Mouse (Mus musculus) frontal cortex, adult 2 months (tissue): ENCODE measurements around the gene Gm8113. TPM values are rescaled to one million over a fixed set of nuclear protein-coding genes. Genes with fewer than 3 reads are reported as not detected.
"Not testable (repeated sequence)": the region's sequence is repeated elsewhere in the genome, so short reads cannot be mapped to it uniquely, and the experiment has no call there.

Source experiments
- DNase-seq, 2 experiments: peaks; one replicate each; pipeline ENCODE4 v3.0.0; 2022; ENCODE audit warnings: low spot score in 1 of 2; ENCODE audit errors: extremely low spot score in 1 of 2
- polyA plus RNA-seq: library from polyadenylated mRNA; depleted of rRNA; stranded (reverse); fragments of >200 nt; gene quantifications from 2 replicates; pipeline ENCODE4 v1.2.3, GENCODE M21; 2012; rRNA removed

Gm8113 gene
- 1.2 and 1.6 TPM in 2 replicates for polyA plus RNA-seq

DNA sequence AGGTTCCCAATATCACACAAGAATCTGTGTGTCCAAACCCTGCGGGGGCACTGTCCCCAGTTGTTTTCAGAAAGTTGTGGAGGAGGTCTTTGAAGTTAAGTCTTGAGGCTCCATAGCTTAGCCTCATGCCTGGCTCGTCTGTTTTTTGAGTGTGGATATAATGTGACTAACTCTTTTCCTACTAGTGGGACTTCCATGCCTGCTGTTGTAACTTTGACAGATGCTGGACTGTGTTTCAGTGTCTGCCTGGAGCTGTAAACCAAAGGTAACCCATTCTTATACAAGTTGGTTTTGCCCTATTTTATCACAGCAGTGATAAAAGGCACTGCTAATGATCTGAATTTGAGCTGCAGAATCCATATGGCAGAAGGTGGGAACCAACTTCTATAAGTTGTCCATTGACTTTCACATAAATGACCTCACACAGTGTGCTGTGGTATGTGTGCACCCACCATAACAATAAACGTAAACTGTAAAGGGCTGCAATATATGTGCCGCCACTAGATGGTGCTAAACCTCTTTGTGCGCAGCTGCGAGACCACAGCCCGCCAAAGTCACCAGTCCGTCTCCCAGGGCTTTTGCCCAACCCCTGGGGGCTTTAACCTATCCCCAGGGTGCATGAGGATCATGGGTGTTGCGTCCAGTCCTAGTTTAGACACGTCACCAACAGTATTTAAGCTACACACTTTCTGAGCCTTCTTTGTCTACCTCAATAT, at the start of gene Gm8113:
Gm8113 (plus strand) TSS at position 703 of the 716 bp plus-strand sequence.
- DNase-seq = peak; percentile 11 to 77

DNA sequence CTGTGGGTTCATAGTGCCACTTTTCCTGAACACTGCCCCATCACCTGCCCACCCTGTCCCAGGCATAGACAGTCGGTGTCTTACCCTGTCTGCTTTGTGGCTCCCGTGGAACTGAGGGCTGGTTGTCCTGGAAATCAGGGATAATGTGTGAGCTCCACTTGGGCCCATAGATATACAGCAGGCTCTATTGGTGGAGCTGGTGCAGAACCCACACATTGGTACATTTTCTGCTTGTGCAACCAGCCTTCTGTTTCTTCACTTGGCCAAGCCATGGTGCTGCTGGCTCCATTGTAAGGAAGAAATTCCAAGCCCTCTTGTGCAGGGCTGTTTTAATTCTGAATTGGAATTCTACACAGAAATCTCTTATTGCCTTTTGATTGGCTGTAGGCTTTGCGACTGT, 49.8 kb upstream of the Gm8113 start, which contains the start of gene Ear1:
Ear1 (minus strand) TSS at position 101 of the 400 bp plus-strand sequence.
- not testable (repeated sequence) for DNase-seq

DNA sequence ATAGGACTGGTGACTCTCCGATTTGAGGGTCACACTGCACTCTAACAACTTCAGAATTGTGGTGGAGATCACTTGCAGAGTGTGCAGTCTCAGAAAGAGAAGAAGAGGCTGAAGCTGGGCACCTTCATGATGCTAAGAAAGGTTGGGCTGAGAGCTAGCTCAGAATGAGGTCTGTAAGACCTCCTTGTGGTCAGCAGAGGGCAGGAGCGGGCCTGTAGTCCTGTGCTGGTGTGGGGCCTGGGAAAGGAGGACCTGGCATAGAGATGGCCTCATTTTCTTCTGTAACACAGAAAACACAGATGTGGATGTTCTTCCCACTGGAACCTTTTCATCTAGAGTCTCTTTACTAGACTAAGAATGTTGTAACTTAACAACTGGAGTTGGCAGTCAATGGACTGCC, 47.4 kb upstream of the Gm8113 start:
- DNase-seq = not testable (repeated sequence)

DNA sequence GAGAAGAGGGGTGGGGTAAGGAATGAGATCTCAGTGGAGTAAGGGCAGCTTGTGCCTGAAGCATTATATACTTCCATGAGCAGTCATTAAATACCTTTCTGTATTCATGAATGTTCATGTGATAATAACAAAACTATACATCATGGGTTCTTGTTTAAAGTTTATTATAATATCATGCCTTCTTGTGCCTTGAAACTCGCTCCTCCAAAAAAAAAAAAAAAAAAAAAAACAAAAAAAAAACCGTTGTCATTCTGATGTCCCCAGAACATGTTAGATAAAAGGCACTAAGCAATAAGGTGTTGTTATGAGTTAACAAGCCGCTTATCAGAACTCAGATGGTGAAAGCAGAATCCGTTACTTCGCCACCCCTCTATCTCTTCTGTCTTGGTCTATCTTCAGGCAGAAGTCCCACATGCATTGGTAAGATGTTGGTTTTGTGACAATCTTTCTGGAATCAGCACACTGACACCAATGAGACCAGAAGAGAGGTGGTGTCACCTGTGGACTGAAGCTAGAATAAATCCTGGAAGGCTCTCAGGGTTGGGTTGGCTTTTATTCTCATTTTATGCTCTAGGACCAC, 45.1 kb upstream of the Gm8113 start:
- DNase-seq = not testable (repeated sequence)

DNA sequence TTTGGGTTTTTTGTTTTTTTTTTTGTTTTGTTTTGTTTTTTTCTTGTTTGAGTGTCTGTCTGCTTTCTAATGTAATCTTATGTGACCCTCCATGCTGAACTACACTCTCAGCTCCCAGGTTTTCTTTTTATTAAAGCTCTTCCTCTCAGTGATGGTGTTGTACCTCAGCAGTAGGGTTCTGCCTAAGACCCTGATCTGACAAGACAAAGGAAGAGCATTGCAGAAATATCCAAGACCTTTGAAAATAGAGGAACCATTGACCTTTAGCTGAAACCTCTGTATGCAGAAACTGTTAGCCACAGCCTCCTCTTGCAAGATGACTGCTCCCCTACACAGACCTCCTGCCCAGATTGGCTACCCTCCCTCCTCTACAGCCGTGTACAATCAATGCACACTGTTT, 39.0 kb upstream of the Gm8113 start:
- not testable (repeated sequence) for DNase-seq

DNA sequence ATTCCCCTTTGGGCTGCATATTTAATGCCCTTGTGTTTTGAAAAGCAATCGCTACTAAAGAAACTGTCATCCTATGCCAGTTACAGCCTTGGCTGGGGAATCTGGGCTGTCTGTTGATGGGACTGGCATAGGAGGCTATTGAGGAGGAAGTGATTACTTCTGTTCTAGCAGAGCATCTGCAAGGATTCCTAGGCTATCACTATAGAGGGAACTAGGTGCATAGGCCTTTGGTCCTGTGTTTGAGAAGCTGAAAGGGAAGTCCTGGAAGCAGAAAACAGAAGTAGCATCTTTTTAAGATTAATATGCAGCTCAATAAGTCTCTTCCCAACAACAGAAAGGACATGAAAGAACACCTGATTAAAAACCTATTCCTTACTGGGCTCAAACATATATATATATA, 33.9 kb upstream of the Gm8113 start:
- DNase-seq = not testable (repeated sequence)

DNA sequence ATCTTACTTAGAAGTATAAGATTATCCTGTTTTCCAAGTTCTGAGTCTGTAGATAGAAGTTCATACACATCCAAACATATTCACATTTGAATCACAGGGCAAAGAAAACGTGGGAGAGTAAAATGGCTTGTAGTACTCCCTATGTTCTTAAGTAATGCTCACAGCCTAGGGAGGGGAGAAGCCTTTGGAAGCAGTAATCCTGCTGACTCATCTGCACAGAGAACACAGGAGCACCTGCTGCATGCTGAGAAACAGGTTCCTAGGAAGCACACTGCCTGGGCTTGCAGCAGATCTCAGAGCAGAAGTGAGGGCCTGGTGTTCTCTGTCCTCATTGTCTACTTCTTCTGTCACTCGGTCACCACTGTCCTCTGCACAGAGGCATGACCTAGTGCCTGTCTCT, 29.8 kb upstream of the Gm8113 start:
- DNase-seq = not testable (repeated sequence)

DNA sequence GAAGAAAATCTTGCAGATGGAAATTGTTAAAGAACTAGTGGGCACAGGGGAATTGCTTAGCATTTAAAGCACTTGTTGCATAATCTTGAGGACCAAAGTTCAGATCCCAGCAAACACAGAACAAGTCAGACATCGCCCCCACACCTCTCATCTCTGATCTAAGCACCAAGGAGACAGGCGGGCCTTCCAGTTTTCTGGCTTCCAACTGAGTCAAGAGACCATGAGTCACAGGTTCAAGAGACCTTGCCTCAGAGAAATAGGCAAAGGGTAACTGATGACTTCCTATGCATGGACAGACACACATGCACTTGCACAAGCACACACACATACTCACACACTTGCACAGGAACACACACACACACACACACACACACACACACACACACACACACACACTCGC, 26.6 kb upstream of the Gm8113 start:
- not testable (repeated sequence) for DNase-seq

DNA sequence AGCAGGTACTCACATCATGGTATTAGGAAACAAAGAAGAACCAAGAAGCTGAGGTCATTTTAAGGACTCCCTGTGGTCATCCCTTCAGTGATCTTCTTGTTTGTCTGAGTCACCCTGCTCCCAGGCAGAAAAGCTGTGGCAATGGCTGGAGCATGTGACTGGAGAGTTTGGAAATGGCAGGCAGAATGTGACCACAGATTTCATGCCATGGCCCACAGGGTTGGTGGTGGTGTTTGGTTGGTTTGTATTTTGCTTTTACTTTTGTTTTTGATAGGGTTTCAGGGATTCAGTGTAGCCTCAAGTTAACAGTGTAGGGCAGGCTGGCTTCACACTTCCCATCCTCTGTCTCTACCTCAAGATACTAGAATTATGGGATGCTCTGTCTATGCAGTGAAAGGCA, 7.0 kb upstream of the Gm8113 start:
- DNase-seq = not testable (repeated sequence)

DNA sequence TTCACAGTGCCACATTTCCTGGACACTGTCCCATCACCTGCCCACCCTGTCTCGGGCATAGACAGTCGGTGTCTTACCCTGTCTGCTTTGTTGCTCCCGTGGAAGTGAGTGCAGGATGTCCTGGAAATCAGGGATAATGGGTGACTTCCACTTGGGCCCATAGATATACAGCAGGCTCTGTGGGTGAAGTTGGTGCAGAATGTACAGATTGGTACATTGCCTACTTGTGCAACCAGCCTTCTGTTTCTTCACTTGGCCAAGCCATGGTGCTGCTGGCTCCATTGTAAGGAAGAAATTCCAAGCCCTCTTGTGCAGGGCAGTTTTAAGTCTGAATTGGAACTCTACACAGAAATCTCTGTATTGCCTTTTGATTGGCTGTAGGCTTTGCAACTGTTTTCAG, 1.7 kb upstream of the Gm8113 start, which contains the start of gene Ear10:
Ear10 (minus strand) TSS at position 101 of the 400 bp plus-strand sequence.
- DNase-seq = not testable (repeated sequence)

DNA sequence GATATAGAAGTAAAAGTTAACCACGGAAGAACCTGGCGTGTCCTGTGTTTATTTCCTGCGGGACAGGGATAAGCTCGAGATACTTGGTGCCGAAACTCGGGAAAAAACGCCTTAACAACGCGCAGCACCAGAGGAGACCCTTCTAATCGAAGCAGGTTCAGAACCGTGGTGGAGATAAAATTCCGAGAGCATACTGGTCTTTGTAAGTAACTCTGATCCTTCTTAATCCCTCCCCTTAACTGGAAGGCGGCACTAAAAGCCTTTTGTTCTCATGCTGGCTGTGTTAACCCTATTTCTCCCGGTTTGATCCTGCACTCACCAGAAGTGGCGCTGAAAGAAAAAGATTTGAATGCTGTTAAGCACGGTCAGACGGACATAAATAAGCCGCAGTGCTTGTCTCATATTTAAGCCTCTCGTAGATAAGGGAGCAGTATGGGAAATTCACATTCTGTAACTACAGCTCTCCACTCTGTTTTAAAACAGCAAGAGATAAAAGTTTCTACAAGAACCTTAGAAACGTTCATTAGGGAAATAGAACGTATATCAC, 287 bp downstream of the Gm8113 start:
- not testable (repeated sequence) for DNase-seq

DNA sequence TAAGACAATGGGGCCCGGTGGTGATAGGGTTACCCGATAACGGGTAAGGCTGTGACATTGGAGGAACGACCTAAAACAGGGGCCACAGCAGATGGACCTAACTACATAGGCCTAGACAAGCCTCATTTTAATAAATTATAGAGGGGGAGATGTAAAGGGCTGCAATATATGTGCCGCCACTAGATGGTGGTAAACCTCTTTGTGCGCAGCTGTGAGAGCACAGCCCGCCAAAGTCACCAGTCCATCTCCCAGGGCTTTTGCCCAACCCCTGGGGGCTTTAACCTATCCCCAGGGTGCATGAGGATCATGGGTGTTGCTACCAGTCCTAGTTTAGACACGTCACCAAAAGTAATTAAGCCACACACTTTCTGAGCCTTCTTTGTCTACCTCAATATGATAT, 7.8 kb downstream of the Gm8113 start:
- peak in 1 of 2 experiments; percentile 43 for DNase-seq

DNA sequence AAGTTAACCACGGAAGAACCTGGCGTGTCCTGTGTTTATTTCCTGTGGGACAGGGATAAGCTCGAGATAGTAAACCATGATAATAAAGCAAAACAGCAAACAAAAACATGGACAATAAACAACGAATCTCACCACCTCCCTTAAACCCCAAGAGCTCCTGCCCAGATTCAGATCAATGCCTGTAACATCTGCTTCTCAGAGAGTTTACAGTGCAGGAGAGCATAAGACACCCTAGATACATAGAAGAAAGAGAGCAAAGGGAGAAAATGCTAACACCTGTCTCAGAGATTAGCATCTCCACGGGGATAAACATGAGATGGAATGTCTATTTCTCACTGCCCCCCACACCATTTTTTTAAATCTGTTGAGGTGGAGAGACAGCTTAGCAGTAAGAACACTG, 8.2 kb downstream of the Gm8113 start:
- not testable (repeated sequence) for DNase-seq

DNA sequence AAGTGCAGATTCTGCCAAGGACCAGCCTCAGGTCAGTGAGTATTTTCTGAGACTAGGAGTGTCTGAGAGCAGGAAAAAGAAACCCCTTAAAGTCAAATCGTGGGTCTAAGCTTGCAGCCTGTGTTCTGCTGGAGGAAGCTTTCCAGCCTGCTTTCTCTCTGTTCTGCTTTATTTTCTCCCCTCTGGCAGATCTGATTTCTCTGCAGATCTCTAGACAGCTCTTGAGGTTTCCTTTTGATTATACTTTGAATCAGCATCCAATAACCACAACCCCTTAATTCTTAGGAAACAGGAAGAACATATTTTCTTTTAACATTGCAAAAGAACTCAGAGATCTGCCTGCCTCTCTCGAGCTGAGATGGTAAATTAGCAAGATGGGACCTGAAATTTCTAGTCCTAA, 28.2 kb downstream of the Gm8113 start:
- DNase-seq = not testable (repeated sequence)

DNA sequence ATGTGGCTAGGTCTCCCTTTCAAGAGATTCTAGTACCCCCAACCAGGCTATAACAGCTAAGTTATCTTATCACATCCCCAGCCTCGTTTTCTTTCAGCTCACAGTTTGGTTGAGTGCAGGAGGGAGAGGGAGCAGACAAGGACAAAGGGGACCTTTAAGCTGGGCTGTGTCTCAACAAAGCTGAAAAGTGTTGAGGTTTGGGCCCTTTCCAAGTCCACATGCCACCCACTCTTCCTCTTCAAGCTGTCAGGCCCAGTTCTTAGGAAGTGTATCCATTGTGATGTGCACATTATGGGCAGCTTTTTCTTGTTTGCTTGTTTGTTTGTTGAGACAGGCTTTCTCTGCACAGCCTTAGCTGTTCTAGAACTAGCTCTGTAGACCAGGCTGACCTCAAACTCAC, 29.9 kb downstream of the Gm8113 start:
- DNase-seq = not testable (repeated sequence)

DNA sequence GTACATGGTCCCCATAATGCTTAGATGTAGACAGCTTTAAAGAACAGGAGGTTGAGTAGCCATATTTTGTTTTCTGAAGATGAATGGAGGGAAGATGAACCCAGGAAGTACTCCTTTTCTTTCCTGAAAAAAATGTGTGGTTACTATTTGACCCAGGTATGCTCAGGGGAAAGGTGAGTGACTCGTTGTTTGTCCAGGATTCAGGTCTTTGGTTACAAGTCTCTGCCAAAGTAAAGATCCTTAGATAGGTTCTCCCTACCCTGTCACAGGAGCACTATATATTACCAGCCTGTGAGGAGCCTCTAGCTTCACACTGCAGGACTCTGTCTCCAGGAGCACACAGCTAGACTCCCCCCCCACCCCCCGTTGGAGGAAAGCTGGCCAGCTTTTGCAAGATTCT, 31.6 kb downstream of the Gm8113 start, which contains the start of gene Ang5:
Ang5 (plus strand) TSS at position 301 of the 400 bp plus-strand sequence.
- not testable (repeated sequence) for DNase-seq

Other genes with a start within 250 kb of the Gm8113 start
- gene Gm8165, start 248.2 kb upstream of the Gm8113 start, polyA plus RNA-seq = not detected in 2 replicates
- 0.40 and 0.44 TPM in 2 replicates for gene Gm7324, start 227.6 kb upstream of the Gm8113 start, polyA plus RNA-seq
- not detected in 2 replicates for gene Gm16506, start 197.9 kb upstream of the Gm8113 start, polyA plus RNA-seq
- gene Gm6526, start 177.5 kb upstream of the Gm8113 start, polyA plus RNA-seq = not detected in 2 replicates
- not detected in 2 replicates for gene Gm8180, start 140.6 kb upstream of the Gm8113 start, polyA plus RNA-seq
- 0.32 and 0.38 TPM in 2 replicates for gene Ear1, start 49.9 kb upstream of the Gm8113 start, polyA plus RNA-seq
- gene Ear10, start 1.8 kb upstream of the Gm8113 start, polyA plus RNA-seq = not detected in 2 replicates
- gene Ang5, start 31.7 kb downstream of the Gm8113 start, polyA plus RNA-seq = not detected in 2 replicates
- gene Ang6, start 76.9 kb downstream of the Gm8113 start, polyA plus RNA-seq = not detected in 2 replicates
- 0.44 and 0.68 TPM in 2 replicates for gene Ear2, start 177.3 kb downstream of the Gm8113 start, polyA plus RNA-seq
- gene Gm3327, start 198.5 kb downstream of the Gm8113 start, polyA plus RNA-seq = not detected in 2 replicates